Mouse (Mus musculus) lung, postnatal 0 days (tissue): Measurements from ENCODE around the gene Boc.

Source experiments
- CTCF ChIP-seq: IDR thresholded peaks from 2 replicates; pipeline ENCODE4 v1.5.1; 2016; ENCODE audit warnings: antibody characterized with exemption, mild to moderate bottlenecking
- EP300 ChIP-seq: IDR thresholded peaks from 2 replicates; pipeline ENCODE4 v1.6.1; 2016; ENCODE audit warnings: antibody characterized with exemption, mild to moderate bottlenecking, control low read depth

DNA sequence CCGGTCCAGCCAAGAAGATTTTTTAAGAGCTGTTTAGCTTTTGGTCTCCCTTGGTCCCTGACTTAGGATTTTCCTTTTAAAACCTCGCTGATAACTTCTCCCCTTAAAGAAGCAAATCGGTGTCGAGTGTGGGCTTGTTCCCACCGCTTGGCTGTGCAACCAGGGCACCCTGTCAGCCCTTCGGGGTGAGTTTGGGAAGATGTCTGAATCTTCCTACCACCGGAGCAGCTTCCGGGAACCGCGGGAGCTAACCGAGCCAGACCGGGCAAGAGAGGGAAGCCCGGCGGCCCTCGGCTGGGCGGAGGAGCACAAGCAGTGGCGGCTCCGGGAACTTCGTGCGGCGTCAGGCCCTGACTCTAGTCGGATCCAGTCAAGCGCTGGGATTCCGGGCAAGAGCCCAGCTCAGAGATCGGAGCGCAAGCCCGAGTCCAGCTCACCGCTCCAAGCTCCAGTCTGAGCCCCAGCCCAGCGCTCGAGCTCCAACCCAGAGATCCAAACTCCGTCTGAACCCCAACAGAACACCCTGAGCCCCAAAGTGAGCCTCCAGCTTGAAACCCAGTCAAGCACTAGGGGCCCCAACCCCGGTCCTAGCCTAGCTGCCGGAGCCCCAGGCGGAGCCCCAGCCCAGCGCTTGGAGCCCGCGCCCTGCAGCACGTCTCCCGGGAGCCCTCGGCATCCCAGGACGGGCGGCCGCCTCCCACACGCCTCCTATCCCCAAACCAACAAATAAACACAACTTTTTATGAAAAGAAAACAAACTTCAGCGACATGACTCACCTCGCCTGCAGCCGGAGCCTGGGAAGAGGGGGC lies 831 bp downstream of the Boc start:
- TF ChIP-seq CTCF (0 out of 2 replicates have a peak, but pooled peaks have one; percentile 11), EP300 (no peak)
